Mouse (Mus musculus) cerebellum, adult 2 months (tissue): Measurements from ENCODE around the gene Ccdc169.

Experiments used
- CTCF ChIP-seq: fragments of 200-500 bp; IDR thresholded peaks from 2 replicates; pipeline ENCODE4 v1.5.1; 2011; ENCODE audit warnings: low read depth, mild to moderate bottlenecking, control low read depth, low read length, moderate library complexity, borderline replicate concordance; ENCODE audit not compliant: insufficient read depth
- POLR2A ChIP-seq: fragments of 200-500 bp; IDR thresholded peaks from 2 replicates; pipeline ENCODE4 v1.6.1; 2011; ENCODE audit warnings: low read length, control low read depth, borderline replicate concordance; ENCODE audit not compliant: insufficient read depth

GRCm38 (mm10) chr3:55137039-55137438 is at the start of gene Ccdc169:
- TF ChIP-seq POLR2A (no peak), CTCF (no peak)
